ENCODE assay signal across 8 mouse cellular contexts in the genomic region with DNA sequence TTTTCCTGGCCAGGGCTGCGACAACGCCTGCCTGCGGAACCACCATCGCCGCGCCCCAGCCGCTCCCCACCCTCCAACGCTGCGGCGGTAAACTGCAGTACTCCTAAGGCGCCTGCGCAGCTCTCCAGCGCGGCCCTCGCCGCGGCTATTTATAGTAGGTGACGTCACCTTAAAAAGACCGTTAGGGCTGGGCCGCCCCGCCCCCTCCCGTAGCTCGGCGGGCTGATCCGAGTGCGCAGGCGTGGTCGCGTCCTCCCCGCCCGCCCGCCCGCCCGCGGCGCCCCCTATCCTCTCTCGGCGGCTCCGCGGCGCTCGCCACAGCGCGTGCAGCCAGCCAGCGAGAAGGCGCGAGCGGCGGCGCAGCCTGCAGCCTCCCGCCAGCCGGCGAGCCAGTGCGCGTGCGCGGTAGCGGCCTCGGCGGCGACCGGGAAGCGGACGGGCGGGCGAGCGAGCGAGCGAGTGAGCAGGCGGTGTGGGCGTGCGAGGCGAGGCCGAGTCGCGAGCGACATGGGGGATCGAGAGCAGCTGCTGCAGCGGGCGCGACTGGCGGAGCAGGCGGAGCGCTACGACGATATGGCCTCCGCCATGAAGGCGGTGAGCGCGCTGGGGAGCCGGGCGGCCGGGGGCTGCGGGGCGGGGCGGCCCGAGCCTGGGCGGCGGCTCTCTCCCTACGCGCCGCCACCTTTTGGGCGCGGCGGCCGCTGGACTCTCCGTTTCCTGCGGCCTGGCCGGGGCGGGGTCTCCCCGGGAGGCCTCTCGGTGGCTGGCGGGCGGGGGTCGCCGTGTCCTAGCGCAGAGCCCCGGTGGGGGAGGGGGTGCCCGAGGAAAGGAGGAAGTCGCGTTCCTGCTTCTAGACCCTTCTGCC. TPM values are rescaled to one million over a fixed set of nuclear protein-coding genes. Genes with fewer than 3 reads are reported as not detected.
DNase-seq lines count a peak whose midpoint lies in the region; ATAC-seq and TF ChIP-seq lines count a peak whose summit lies in the region.

Gene Ywhah (plus strand): TSS at position 256 of the 865 bp plus-strand sequence.

- peak within 1 kb of the TSS; percentile 96 for H3K9ac ChIP-seq in ES-E14 (ENCODE audit: insufficient read depth, low read depth, low read length, poor library complexity, severe bottlenecking)
- peak within 1 kb of the TSS; percentile 95 for H3K9ac ChIP-seq in forebrain, embryonic 16.5 days (replicated peaks; ENCODE audit: low read depth, low read length)
- peak within 1 kb of the TSS; percentile 85 for H3K9ac ChIP-seq in lung, embryonic 14.5 days

- H3K4me3 ChIP-seq in ES-E14 (ENCODE audit: insufficient read depth in 1 of 2, low read depth in 1 of 2, low read length in 2 of 2, poor library complexity in 1 of 2, severe bottlenecking in 1 of 2) = peak within 1 kb of the TSS; percentile 90 to 93
- H3K4me3 ChIP-seq in forebrain, embryonic 16.5 days (replicated peaks; ENCODE audit: low read length) = peak within 1 kb of the TSS; percentile 86
- H3K4me3 ChIP-seq in layer of hippocampus, adult 2 months = peak within 1 kb of the TSS; percentile 86
- H3K4me3 ChIP-seq in lung, embryonic 14.5 days (ENCODE audit: low read depth, low read length) = peak within 1 kb of the TSS; percentile 70
- peak within 1 kb of the TSS; percentile 70 for H3K4me3 ChIP-seq in olfactory bulb, adult 2 months (ENCODE audit: insufficient read depth, low read depth, low read length)
- peak within 1 kb of the TSS; percentile 77 for H3K4me3 ChIP-seq in thymus, adult 2 months (ENCODE audit: control insufficient read depth, insufficient read depth, low read length)

- intact Hi-C loops in heart, postnatal 36 days (cut with DNase I) = no loop called here

- H3K4me1 ChIP-seq in ES-E14 (ENCODE audit: control insufficient read depth in 2 of 2, insufficient read depth in 2 of 2, low read length in 2 of 2, poor library complexity in 1 of 2) = peaks cover 4 to 6% of the 10 kb centered on the region in 2 experiments; a peak in 3 of 4 replicates
- peaks cover 28% of the 10 kb centered on the region for H3K4me1 ChIP-seq in forebrain, embryonic 16.5 days (replicated peaks; ENCODE audit: control insufficient read depth, insufficient read depth, low read length)
- peaks cover 4% of the 10 kb centered on the region; the same call in 1 of the 2 replicates for H3K4me1 ChIP-seq in lung, embryonic 14.5 days (ENCODE audit: insufficient read depth)
- H3K4me1 ChIP-seq in olfactory bulb, adult 2 months (ENCODE audit: control insufficient read depth, insufficient read depth, low read length) = peaks cover 13% of the 10 kb centered on the region
- H3K4me1 ChIP-seq in thymus, adult 2 months (replicated peaks; ENCODE audit: control insufficient read depth, insufficient read depth, low read length) = peaks cover 5% of the 10 kb centered on the region

- peak within 1 kb of the TSS; percentile 95 for H3K4me2 ChIP-seq in forebrain, embryonic 16.5 days (ENCODE audit: low read length)
- peak within 1 kb of the TSS; percentile 82 for H3K4me2 ChIP-seq in lung, embryonic 14.5 days

- in situ Hi-C loops in ES-E14 (cut with MboI; ENCODE audit: low sequenced_read_pairs in 2 of 2, unreplicated experiment in 2 of 2) = no loop called here

- H3K27ac ChIP-seq in ES-E14 (ENCODE audit: insufficient read depth, low read depth, low read length, poor library complexity, severe bottlenecking) = peak within 1 kb of the TSS; percentile 98
- H3K27ac ChIP-seq in forebrain, embryonic 16.5 days (ENCODE audit: low read length) = peak within 1 kb of the TSS; percentile 99
- H3K27ac ChIP-seq in layer of hippocampus, adult 2 months = peak within 1 kb of the TSS; percentile 97
- H3K27ac ChIP-seq in lung, embryonic 14.5 days (ENCODE audit: low read depth) = peak within 1 kb of the TSS; percentile 99
- peak within 1 kb of the TSS; percentile 97 for H3K27ac ChIP-seq in olfactory bulb, adult 2 months (ENCODE audit: insufficient read depth, low read depth, low read length)
- H3K27ac ChIP-seq in thymus, adult 2 months (ENCODE audit: control insufficient read depth, insufficient read depth, low read length) = peak within 1 kb of the TSS; percentile 76

- DNase-seq in ES-E14 (ENCODE audit: low read depth, low spot score) = peak; percentile 96
- DNase-seq in cerebellum, adult 11-12 months = peak; percentile 98
- DNase-seq in heart, postnatal 36 days = peak; percentile 95 to 97
- peak; percentile 97 for DNase-seq in layer of hippocampus, adult 2 months (ENCODE audit: low spot score in 2 of 2)
- peak; percentile 99 for DNase-seq in lung, embryonic 14.5 days
- DNase-seq in thymus, adult 2 months = peak; percentile 96

- no peaks in the 10 kb centered on the region for H3K9me3 ChIP-seq in ES-E14 (ENCODE audit: control insufficient read depth, insufficient read depth, low read depth, low read length)
- H3K9me3 ChIP-seq in forebrain, embryonic 16.5 days (ENCODE audit: control insufficient read depth, low read length) = no peaks in the 10 kb centered on the region
- H3K9me3 ChIP-seq in lung, embryonic 14.5 days (ENCODE audit: low read depth, low read length) = no peaks in the 10 kb centered on the region

- WGBS in forebrain, embryonic 16.5 days = under 1% methylated on average over 106 of the region's 121 CpGs
- under 1% methylated on average over 118 of the region's 121 CpGs for WGBS in lung, embryonic 14.5 days
- WGBS in olfactory bulb, adult 2 months = under 1% methylated on average over 107 of the region's 121 CpGs
- under 1% methylated on average over 111 of the region's 121 CpGs for WGBS in thymus, adult 2 months

- peaks cover 5% of the 10 kb centered on the region; the same call in 1 of the 2 replicates for H3K36me3 ChIP-seq in ES-E14 (ENCODE audit: control insufficient read depth, insufficient read depth, low read length, poor library complexity, severe bottlenecking)
- H3K36me3 ChIP-seq in forebrain, embryonic 16.5 days (ENCODE audit: control insufficient read depth, insufficient read depth) = no peaks in the 10 kb centered on the region; the same call in 1 of the 2 replicates
- H3K36me3 ChIP-seq in lung, embryonic 14.5 days (ENCODE audit: insufficient read depth) = peaks cover 21% of the 10 kb centered on the region; the same call in 1 of the 2 replicates
- peaks cover 3% of the 10 kb centered on the region; the same call in 1 of the 2 replicates for H3K36me3 ChIP-seq in thymus, adult 2 months (ENCODE audit: control insufficient read depth, insufficient read depth, low read length)

- peak; percentile 97 for ATAC-seq in forebrain, embryonic 16.5 days
- ATAC-seq in lung, embryonic 14.5 days (ENCODE audit: insufficient read depth) = peak; percentile 97

- H3K27me3 ChIP-seq in forebrain, embryonic 16.5 days (replicated peaks; ENCODE audit: control insufficient read depth, insufficient read depth, low read length) = no peaks in the 10 kb centered on the region
- H3K27me3 ChIP-seq in lung, embryonic 14.5 days (ENCODE audit: insufficient read depth, low read length) = no peaks in the 10 kb centered on the region
- H3K27me3 ChIP-seq in thymus, adult 2 months (ENCODE audit: control insufficient read depth, insufficient read depth, low read length) = no peaks in the 10 kb centered on the region

- TF ChIP-seq POLR2A in olfactory bulb, adult 2 months (IDR thresholded peaks at IDR 0.05; ENCODE audit: insufficient read depth, low read depth, low read length) = peak; percentile 76
- TF ChIP-seq POLR2A in thymus, adult 2 months (IDR thresholded peaks at IDR 0.05; ENCODE audit: control insufficient read depth, extremely low read depth, insufficient read depth, low read length, poor library complexity) = peak; percentile 90

- TF ChIP-seq CTCF in layer of hippocampus, adult 2 months (conservative IDR thresholded peaks at IDR 0.05) = peak; percentile 84
- peak; percentile 61 for TF ChIP-seq CTCF in lung, embryonic 14.5 days (IDR thresholded peaks at IDR 0.05; ENCODE audit: low read depth)
- TF ChIP-seq CTCF in olfactory bulb, adult 2 months (IDR thresholded peaks at IDR 0.05; ENCODE audit: insufficient read depth, low read depth, low read length) = 0 out of 2 replicates have a peak, but pooled peaks have one; percentile 2
- peak; percentile 41; the same call in 1 of the 2 replicates for TF ChIP-seq CTCF in thymus, adult 2 months (IDR thresholded peaks at IDR 0.05; ENCODE audit: borderline replicate concordance, control insufficient read depth, extremely low read depth, insufficient read depth, low read length, poor library complexity)

TF ChIP-seq in ES-E14, 5 proteins besides CTCF, POLR2A, EP300 and RAD21:
- TF ChIP-seq HCFC1 (IDR thresholded peaks at IDR 0.05; ENCODE audit: borderline replicate concordance, insufficient read depth, low read length) = peak; percentile 43; the same call in 1 of the 2 replicates
- TF ChIP-seq CHD2 (IDR thresholded peaks at IDR 0.05; ENCODE audit: low read depth, low read length) = no peak
- TF ChIP-seq ZC3H11A (IDR thresholded peaks at IDR 0.05; ENCODE audit: borderline replicate concordance, low read depth, low read length) = no peak
- TF ChIP-seq MAFK (IDR thresholded peaks at IDR 0.05; ENCODE audit: insufficient read depth, low read depth, low read length) = no peak

RNA-seq across cellular contexts. Expression of gene Ywhah, which starts in this region (rescaled TPM):
- 59.4 and 99.0 TPM in 2 replicates for total RNA-seq in ES-E14 (2012; rRNA removed)
- 643 and 677 TPM in 2 replicates for polyA plus RNA-seq in forebrain, embryonic 16.5 days (2015; fragmentation: Nextera tagmentation; extraction: Ambion mirVana)
- 10 to 100 TPM; 83.7 to 93.5 TPM for total RNA-seq in heart, postnatal 36 days (2021)
- 1,000 to 10,000 TPM; 1,193 to 1,302 TPM for total RNA-seq in layer of hippocampus, adult 2 months (2021)
- 415 and 431 TPM in 2 replicates for polyA plus RNA-seq in lung, embryonic 14.5 days (2014; fragmentation: Nextera tagmentation; extraction: Ambion mirVana)
- 1,490 TPM in 1 of 2 replicates, not detected in the other for polyA plus RNA-seq in olfactory bulb, adult 2 months (2012; ENCODE audit: insufficient read depth, insufficient read length, low replicate concordance, missing spikeins)
- polyA plus RNA-seq in thymus, adult 2 months (2012; rRNA removed) = 171 and 214 TPM in 2 replicates

Comparison
In these comparisons a context has a peak if more than half of its experiments do, and no peak if none do; other contexts are left out.
1. Peak in every context shown above with its lines: DNase-seq, ATAC-seq, H3K4me3 ChIP-seq and H3K27ac ChIP-seq.
2. RNA of gene Ywhah (total RNA-seq): 1,193 to 1,302 TPM in layer of hippocampus, adult 2 months; 59.4 to 99.0 TPM in ES-E14 and 83.7 to 93.5 TPM in heart, postnatal 36 days; every median in the first group is over 10 times any median in the second.
3. CTCF ChIP-seq: peak in every context shown above with its lines; median percentile 84 in layer of hippocampus, adult 2 months; 61 in lung, embryonic 14.5 days; 41 in thymus, adult 2 months; 2 in olfactory bulb, adult 2 months.